Mouse (Mus musculus) cerebellum, postnatal 36 days (tissue): ENCODE data around the gene Arrb1.

ENCODE experiments used
- DNase-seq, 2 experiments: peaks; one replicate each; pipeline ENCODE4 v3.0.0; 2021 to 2022; ENCODE audit warnings: mixed read lengths in 2 of 2

The Arrb1 gene

DNA sequence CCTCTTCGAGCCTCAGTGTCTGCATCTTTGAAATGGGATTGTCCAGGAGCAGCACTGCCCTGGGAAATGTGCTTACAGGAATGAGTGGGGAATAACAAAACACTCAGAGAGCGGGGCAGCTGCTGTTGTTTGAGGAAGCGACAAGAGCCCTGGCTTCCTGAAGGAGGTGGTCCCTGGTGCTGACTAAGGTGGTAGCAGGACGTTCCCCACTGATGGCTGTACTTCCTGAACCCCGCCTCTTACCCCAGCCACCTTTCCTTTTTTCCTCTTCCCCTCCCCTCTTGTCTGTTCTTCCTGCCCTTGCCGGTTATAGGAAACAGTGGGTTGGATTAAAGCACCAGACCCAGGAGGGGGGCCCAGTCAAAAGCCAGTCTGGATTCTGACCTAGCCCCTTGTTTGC lies 45.0 kb downstream of the Arrb1 start:
- no peak for DNase-seq

DNA sequence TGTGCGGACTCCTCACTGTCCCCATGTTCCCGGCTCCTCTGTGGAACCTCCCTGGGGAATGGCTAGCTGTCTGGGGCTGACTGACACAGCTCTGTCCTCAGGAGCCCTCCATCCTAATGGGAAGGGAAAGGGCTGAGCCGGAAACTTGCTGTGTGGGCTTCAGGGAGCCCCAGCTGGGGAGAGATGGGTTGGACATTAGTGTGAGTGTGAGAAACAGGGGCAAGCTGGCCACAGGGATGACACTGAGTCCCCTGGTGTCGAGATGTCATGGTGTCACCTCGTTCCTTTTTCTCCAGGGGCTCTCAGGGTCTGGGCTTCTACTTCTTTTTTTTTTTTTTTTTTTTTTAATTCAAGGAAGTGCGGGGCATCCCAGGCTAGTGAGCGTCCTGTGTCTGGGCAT lies 47.0 kb downstream of the Arrb1 start:
- DNase-seq, result no peak

GRCm38 (mm10) chr7:99582867-99583266 lies 47.6 kb downstream of the Arrb1 start:
- no peak for DNase-seq

DNA sequence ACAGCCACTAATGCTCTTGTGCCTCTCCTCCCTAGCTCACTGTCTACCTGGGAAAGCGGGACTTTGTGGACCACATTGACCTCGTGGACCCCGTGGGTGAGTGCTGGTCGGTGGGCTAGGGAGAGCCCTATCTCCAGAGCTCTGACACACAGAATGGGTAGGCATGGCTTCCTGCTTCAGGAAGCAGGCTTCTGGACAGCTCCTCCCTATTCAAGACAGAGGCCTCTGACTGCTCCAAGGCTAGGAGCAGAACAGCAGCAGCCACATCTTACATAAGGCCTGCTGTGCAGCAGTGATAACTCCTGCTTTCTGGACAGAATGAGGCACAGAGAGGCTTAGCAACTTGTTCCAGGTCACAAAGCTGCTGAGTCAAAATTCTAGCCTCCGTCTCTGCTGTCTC lies 48.4 kb downstream of the Arrb1 start:
- no peak for DNase-seq

GRCm38 (mm10) chr7:99585976-99586375 lies 50.7 kb downstream of the Arrb1 start:
- DNase-seq, result no peak

- DNase-seq, result peak; percentile 80 to 85
Observed at GRCm38 (mm10) chr7:99590064-99590463, 54.8 kb downstream of the Arrb1 start.

DNA sequence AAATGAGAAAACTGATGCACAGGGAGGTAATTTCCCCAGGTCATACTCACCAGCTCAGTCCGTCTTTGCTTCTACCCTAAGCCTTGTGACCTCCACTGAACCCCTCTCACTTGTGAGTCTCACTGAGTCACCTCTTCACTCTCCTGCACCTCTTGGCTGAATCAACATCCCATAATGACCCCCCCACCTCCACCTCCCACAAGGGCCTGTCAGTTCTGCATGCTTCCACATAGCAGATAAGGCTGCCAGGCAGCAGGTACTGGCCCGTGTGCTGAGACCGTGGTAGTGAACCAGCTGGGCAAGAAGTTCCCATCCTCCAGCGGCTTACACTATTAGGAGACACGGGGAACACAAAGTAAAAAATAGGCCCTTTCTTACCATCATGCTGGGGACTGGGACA lies 55.4 kb downstream of the Arrb1 start:
- no peak for DNase-seq

- no peak for DNase-seq
Observed at GRCm38 (mm10) chr7:99592669-99593068, 57.4 kb downstream of the Arrb1 start.

GRCm38 (mm10) chr7:99593868-99594803 lies 58.9 kb downstream of the Arrb1 start:
- no peak for DNase-seq

- DNase-seq, result no peak
Observed at GRCm38 (mm10) chr7:99598722-99599121, 63.5 kb downstream of the Arrb1 start.

- DNase-seq, result no peak
Observed at GRCm38 (mm10) chr7:99603875-99604662, 68.8 kb downstream of the Arrb1 start.

DNA sequence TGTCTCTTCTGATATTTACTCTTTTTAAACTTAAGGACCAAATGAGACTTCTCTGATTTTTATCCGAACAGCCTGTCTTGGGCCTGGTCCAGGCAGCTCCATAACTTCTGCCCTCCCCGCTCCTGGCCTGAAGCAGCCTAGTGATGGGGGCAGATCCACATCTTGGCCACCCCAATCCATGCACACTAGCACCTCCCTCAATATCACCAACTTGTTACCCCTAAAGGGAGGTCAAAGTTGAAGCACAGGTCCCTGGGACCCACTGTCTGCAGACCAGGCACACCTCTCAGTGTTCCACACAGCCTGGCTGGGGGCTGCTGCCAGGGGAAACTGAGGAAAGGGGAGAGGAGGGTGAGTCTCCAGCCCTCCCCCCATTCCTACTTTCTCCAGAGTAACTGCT lies 69.8 kb downstream of the Arrb1 start:
- no peak for DNase-seq

- DNase-seq, result no peak
Observed at GRCm38 (mm10) chr7:99606303-99606702, 71.0 kb downstream of the Arrb1 start.

DNA sequence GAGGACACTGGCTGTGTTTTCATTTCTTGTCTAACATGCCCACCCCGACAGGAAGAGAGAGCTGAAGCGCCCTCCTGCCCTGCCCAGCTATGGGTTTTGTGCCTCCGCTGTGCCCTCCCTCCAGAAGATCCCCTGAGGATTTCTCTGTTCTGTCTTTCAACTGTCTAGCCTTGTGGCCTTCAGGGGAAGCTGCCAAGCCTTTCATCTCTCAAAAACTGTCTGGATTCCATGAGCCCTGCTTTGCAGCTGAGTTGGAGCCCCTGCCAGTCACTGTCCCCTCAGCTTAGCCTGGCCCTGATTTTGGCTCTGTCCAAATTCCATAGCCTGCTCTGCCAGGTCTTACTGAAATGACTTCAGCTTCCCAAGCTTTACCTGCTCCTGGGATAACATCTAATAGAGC lies 71.5 kb downstream of the Arrb1 start:
- no peak for DNase-seq

GRCm38 (mm10) chr7:99607632-99608031 lies 72.4 kb downstream of the Arrb1 start:
- DNase-seq, result no peak

DNA sequence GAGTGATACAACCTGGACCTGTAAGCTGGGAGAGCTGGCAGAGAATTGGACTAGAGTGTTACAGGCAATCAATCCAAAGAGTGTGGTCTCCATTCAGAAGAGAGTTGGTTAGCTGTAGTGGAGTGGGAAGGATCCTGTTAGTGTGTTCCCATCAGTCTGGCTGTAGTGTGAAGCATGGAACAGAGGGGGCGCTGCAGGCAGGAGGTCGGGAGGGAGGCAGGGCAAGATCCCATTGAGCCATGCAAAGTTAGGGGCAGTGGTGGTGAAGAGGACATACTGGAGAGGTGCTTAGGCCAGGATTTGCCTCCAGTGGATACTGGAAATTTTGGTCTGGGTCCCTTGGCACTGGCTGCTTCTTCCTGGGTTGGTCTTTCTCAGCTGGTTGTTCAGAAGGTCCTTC lies 83.0 kb downstream of the Arrb1 start:
- no peak for DNase-seq

- peak; percentile 43 to 62 for DNase-seq
Observed at GRCm38 (mm10) chr7:99618860-99619259, 83.6 kb downstream of the Arrb1 start.

GRCm38 (mm10) chr7:99625722-99626375 lies 90.6 kb downstream of the Arrb1 start:
- peak; percentile 67 to 79 for DNase-seq

DNA sequence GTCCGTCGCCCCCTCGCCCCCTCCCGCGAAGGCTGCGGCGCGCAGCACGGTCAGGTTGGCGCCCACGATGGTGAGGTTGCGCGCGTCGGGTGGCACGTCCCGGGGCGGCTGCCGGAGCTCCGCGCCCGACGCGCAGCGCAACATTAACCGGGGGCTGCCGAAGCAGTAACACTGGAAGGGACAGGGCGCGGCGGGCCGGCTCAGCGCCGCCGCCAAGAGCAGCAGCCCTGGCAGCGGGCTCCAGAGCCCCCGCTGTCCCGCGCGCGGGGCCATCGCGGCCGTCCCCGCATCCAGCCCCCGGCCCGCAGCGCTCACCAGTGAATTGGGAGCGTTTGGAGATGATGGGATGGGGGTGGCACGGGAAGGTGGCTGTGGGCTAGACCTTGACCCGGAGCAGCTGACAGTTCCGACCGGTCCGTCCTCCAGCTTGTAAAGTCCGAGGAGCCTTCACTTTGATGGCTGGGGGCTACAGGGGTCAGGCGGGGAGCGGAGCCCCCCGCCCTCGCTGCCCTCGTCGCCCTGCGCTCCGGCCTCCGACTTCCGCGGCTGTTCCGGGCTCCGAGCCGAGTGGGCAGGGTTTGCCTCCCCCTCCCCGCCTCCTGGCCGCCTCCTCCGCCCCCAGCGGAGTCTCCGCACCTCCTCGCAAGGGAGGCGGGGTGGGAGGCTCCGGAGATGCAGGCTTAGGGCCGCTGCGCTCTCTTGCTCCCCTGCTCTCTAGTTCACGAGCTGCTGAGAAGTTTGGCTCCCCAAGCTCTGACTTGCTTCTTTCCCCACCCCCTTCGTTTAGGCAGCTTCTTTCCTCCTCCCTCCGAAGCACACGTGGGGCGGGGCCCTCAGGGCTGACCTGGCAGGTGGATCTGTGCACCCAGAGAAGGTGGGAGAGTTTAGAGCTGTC lies 91.4 kb downstream of the Arrb1 start, which contains the start of gene Tpbgl:
Gene Tpbgl, minus strand, starts transcription at position 728 of the 895 bp plus-strand sequence.
- peak in 1 of 2 experiments; percentile 25 for DNase-seq

GRCm38 (mm10) chr7:99627366-99627765 lies 92.1 kb downstream of the Arrb1 start:
- DNase-seq, result no peak

- DNase-seq, result no peak
Observed at GRCm38 (mm10) chr7:99632286-99632685, 97.0 kb downstream of the Arrb1 start.
